Mouse (Mus musculus): ENCODE results near the gene Gm20828. TPM values are rescaled to one million over a fixed set of nuclear protein-coding genes. Genes with fewer than 3 reads are reported as not detected.
"Not testable (repeated sequence)": the region's sequence is repeated elsewhere in the genome, so short reads cannot be mapped to it uniquely, and the experiment has no call there.

Gm20828 gene
- total RNA-seq (2021) = not detected
- long read RNA-seq, experiment 1 = 0 reads
- long read RNA-seq, experiment 2 = 0 reads

- DNase-seq (ENCODE audit: low spot score in 2 of 2) = not testable (repeated sequence)
Measured at GRCm38 (mm10) chrY:11199274-11199673, at the start of gene Gm20828. TSS of gene Gm20828 (minus strand) at chrY:11199374.

Measured in adrenal gland, adult 18-20 months (tissue).